Mouse (Mus musculus) ES-Bruce4 (cell line): Measurements from ENCODE around the gene Mettl6. TPM values are rescaled to one million over a fixed set of nuclear protein-coding genes. Genes with fewer than 3 reads are reported as not detected.

Source experiments
- H3K27ac ChIP-seq: 2 replicates; pipeline ENCODE4 v1.5.1; 2012; ENCODE audit warnings: low read length, inconsistent platforms; ENCODE audit not compliant: insufficient read depth
- H3K27me3 ChIP-seq: 2 replicates; pipeline ENCODE4 v1.6.1; 2012; ENCODE audit warnings: mild to moderate bottlenecking, low read length, inconsistent platforms; ENCODE audit not compliant: control insufficient read depth, poor library complexity, insufficient read depth, severe bottlenecking
- H3K36me3 ChIP-seq: 2 replicates; pipeline ENCODE4 v1.6.1; 2012; ENCODE audit warnings: inconsistent platforms, mild to moderate bottlenecking, low read length, moderate library complexity; ENCODE audit not compliant: control insufficient read depth, poor library complexity, insufficient read depth, severe bottlenecking
- H3K4me1 ChIP-seq: one replicate; pipeline ENCODE4 v1.8.1; 2011; ENCODE audit warnings: low read length; ENCODE audit not compliant: control insufficient read depth, insufficient read depth
- H3K4me3 ChIP-seq: 2 replicates; pipeline ENCODE4 v1.5.1; 2011; ENCODE audit warnings: low read depth, mild to moderate bottlenecking, low read length
- H3K9ac ChIP-seq: 2 replicates; pipeline ENCODE4 v1.6.1; 2012; ENCODE audit warnings: low read depth, mild to moderate bottlenecking, inconsistent platforms; ENCODE audit not compliant: poor library complexity, severe bottlenecking
- H3K9me3 ChIP-seq: replicated peaks from 2 replicates; pipeline ENCODE4 v1.6.1; 2012; ENCODE audit warnings: mild to moderate bottlenecking, low read length, inconsistent platforms; ENCODE audit not compliant: control insufficient read depth, poor library complexity, insufficient read depth, severe bottlenecking
- CTCF ChIP-seq: IDR thresholded peaks from one replicate; pipeline ENCODE4 v1.8.1; 2011; ENCODE audit warnings: low read depth, low read length
- EP300 ChIP-seq: IDR thresholded peaks from 2 replicates; pipeline ENCODE4 v1.6.1; 2011; ENCODE audit warnings: low read depth, low read length; ENCODE audit not compliant: insufficient read depth
- POLR2A ChIP-seq: IDR thresholded peaks from one replicate; pipeline ENCODE4 v1.8.1; 2011; ENCODE audit warnings: low read length; ENCODE audit not compliant: insufficient read depth
- polyA plus RNA-seq: library from polyadenylated mRNA; stranded (reverse); fragments of >200 nt; gene quantifications from 2 replicates; pipeline ENCODE4 v1.2.4, GENCODE M21; 2011; ENCODE audit warnings: low read depth; ENCODE audit not compliant: missing spikeins, insufficient read depth, insufficient read length

Gene Mettl6
- polyA plus RNA-seq, 1 experiment, result 82.0 TPM

DNA sequence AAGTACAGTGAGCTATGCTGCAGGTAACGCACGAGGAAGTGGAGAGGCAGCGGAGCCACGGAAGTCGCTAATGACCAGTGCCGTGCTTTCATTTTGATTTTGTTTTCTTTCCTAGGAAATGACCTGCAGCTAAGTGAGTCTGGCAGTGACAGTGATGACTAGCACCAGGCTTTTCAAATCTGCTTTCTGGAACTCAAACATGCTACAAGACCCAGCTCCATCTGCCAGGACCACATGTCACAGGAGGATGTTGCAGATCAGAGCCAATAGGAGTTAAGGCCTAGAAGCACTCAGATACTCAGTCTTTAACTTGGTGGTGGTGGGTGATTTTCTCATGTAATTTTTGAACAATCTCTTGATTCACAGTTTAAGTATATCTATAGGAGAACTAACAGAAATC is 11.6 kb upstream of the Mettl6 start:
- Histone ChIP-seq H3K27ac (no peak overlapping the region), H3K36me3 (peaks cover 49% of the 10 kb centered on the region), H3K4me3 (no peak overlapping the region), H3K9ac (no peak overlapping the region), H3K9me3 (no peaks in the 10 kb centered on the region), H3K27me3 (no peaks in the 10 kb centered on the region), H3K4me1 (no peaks in the 10 kb centered on the region)
- no peak for TF ChIP-seq POLR2A
- no peak for TF ChIP-seq CTCF
- TF ChIP-seq EP300, result no peak

DNA sequence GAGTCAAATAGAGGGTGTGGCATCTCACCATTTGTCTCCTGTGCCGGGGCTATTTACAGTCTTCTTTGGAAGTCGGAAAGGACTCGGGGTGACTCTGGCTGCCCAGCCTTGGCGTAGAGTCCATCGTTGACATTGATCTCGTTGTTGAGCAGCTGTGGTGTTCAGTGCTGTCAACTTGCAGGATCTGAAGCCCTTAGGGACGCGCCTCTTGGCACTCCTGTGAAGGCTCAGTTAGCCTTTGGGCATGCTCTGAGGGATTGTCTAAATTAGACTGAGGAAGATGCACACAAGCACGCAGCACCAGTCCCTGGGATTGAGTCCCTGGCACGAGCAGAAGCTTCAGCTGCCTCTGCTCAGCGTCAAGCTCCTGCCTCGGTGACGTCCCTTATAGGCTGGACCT is 8.6 kb upstream of the Mettl6 start:
- Histone ChIP-seq H3K9me3 (no peaks in the 10 kb centered on the region), H3K27me3 (no peaks in the 10 kb centered on the region), H3K27ac (no peak overlapping the region), H3K9ac (no peak overlapping the region), H3K4me3 (no peak overlapping the region), H3K36me3 (peaks cover 51% of the 10 kb centered on the region), H3K4me1 (peaks cover 2% of the 10 kb centered on the region)
- TF ChIP-seq EP300, result no peak
- no peak for TF ChIP-seq CTCF
- TF ChIP-seq POLR2A, result no peak

DNA sequence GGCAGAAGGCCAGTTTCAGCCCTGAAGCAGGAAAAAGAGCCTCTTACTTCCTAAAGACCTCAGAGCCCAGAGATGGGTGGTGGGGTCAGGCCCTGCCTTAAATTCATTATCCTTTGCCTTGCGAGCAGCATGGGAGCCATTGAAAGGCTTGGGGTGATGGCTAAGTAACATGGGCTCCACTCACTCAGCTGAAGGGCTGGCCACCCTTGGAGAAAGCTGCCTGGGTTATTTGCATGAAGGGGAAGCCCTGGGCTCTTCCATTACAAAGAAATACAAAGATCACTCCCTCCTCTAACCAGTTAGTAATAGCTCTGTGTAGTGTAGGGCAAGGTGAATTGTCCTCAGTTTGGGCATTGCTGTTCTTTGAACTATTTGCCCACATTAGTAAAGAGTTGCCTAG is 4.7 kb upstream of the Mettl6 start:
- Histone ChIP-seq H3K9ac (no peak overlapping the region), H3K4me3 (no peak overlapping the region), H3K36me3 (peaks cover 30% of the 10 kb centered on the region), H3K27me3 (no peaks in the 10 kb centered on the region), H3K9me3 (no peaks in the 10 kb centered on the region), H3K27ac (0 out of 2 replicates have a peak overlapping the region, but pooled peaks have one; percentile 41), H3K4me1 (peaks cover 2% of the 10 kb centered on the region)
- TF ChIP-seq POLR2A, result no peak
- TF ChIP-seq EP300, result no peak
- no peak for TF ChIP-seq CTCF

DNA sequence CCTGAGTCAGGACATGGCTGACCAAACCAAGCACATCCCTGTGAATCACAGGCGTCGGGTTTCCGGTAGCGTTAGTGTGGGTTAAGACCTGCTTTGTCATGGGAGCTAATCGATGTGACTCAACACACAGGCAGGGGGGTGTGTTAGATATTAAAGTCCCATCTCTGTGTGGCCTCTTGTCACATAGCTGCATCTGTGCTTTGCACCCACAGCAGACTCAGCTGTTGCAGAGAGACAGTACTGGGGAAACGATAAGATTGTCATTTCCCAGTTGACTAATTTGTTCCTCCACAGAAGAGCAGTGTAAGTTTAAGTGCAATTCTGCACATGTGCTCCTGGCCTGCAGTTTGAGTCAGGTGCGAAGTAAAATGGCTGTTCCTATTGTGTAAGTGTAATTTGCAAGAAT is 1.4 kb upstream of the Mettl6 start:
- no peak overlapping the region for H3K27ac ChIP-seq
- peaks cover 22% of the 10 kb centered on the region for H3K36me3 ChIP-seq
- peak overlapping the region; percentile 82 for H3K9ac ChIP-seq
- peak overlapping the region; percentile 36 for H3K4me3 ChIP-seq
- peaks cover 2% of the 10 kb centered on the region for H3K4me1 ChIP-seq
- H3K27me3 ChIP-seq, result no peaks in the 10 kb centered on the region
- TF ChIP-seq POLR2A (no peak), CTCF (no peak), EP300 (no peak)
- H3K9me3 ChIP-seq, result no peaks in the 10 kb centered on the region

DNA sequence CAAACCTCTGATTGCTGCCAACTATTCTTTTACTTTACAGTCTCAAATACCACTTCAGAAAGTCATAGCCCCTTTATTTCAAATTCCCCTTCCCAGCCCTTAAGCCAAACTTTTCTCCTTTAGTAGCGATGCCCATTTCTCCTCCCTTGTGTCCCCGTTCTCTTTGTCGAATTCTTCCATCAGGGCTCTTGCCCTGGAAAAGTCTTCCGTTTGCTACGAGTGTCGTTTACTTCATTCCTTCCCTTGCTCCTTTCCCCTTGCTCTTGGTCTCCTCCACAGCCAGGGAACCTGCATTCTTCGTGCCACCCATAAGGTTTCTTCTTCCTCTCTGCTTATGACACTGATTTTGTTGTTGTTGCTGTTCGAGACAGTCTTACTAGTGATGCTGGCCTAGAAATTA is 698 bp upstream of the Mettl6 start:
- H3K27me3 ChIP-seq, result no peaks in the 10 kb centered on the region
- peak overlapping the region; percentile 99 for H3K4me3 ChIP-seq
- H3K9me3 ChIP-seq, result no peaks in the 10 kb centered on the region
- no peak overlapping the region for H3K27ac ChIP-seq
- peaks cover 2% of the 10 kb centered on the region for H3K4me1 ChIP-seq
- H3K9ac ChIP-seq, result peak overlapping the region; percentile 82
- peaks cover 20% of the 10 kb centered on the region for H3K36me3 ChIP-seq
- TF ChIP-seq EP300 (no peak), CTCF (no peak)

DNA sequence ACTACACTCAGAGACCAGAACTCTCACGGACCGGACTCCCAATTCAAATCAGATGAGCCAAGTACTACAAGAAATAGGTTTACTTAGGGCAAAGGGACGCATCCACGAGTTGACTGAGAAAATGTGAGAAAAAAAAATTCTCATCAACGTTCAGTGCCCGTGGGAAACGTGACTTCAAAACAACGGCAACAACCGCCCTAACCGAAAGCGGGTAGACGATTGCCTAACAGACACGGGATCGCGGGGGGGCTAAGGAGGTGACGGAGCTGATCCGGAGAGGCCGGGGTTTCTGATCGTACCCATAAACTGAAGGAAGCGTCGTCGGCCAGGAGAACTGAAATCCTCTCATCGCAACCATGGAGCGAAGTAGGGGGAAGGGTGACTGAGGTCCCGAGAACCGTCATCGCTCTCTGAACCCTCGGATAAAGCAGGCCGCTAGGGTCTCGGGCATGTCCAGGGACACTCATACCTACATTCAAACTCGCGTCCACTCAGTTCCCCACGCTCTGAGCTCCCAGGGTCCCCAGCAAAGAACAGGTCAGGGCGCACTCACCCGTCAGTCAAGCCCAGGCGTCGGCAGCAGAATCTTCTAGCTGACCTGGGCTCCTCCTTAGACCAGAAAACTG is 378 bp downstream of the Mettl6 start, which contains the start of gene Eaf1:
Gene Eaf1 (plus strand): TSS at position 51 of the 626 bp plus-strand sequence.
- H3K4me3 ChIP-seq, result peak within 1 kb of the TSS; percentile 99
- TF ChIP-seq EP300, result no peak
- no peak for TF ChIP-seq CTCF
- no peak for TF ChIP-seq POLR2A
- peaks cover 1% of the 10 kb centered on the region for H3K4me1 ChIP-seq
- H3K27me3 ChIP-seq, result no peaks in the 10 kb centered on the region
- peak within 1 kb of the TSS; percentile 82 for H3K9ac ChIP-seq
- H3K9me3 ChIP-seq, result no peaks in the 10 kb centered on the region
- H3K36me3 ChIP-seq, result peaks cover 20% of the 10 kb centered on the region
- peak within 1 kb of the TSS; percentile 40; the same call in 1 of the 2 replicates for H3K27ac ChIP-seq
